39 mouse cellular contexts compared by ENCODE assay signal in genomic region chr14:56093353-56093752, GRCm38 (mm10). TPM values are rescaled to one million over a fixed set of nuclear protein-coding genes. Genes with fewer than 3 reads are reported as not detected.
"Had no signal": no experiment of that assay in that cellular context is flagged by ENCODE, and none has a peak within 500 bp of the region (broad histone marks: within the 10 kb centered on the region; RNA-seq: fewer than 3 reads in every experiment).

No protein-coding gene starts in this region.

- DNase-seq: gastrocnemius, adult 2 months; gastrocnemius, postnatal 10 days; gastrocnemius, postnatal 25 days; heart, adult 2 months; heart, postnatal 14 days; heart, postnatal 36 days; kidney, adult 11 months; kidney, adult 2 months; kidney, adult 9 months; kidney, postnatal 14 days; kidney, postnatal 36 days; left cerebral cortex, postnatal 4 days had no signal

- ATAC-seq: hindbrain, postnatal 0 days; intestine, embryonic 15.5 days; liver, embryonic 12.5 days had no signal

RNA-seq across cellular contexts. Expression of gene Mcpt8, which starts 8.3 kb away (rescaled TPM):
- total RNA-seq: gastrocnemius, adult 2 months; gastrocnemius, postnatal 25 days; gastrocnemius, postnatal 4 days; heart, adult 2 months; heart, postnatal 14 days; heart, postnatal 36 days; hindbrain, postnatal 0 days; layer of hippocampus, adult 18-20 months; layer of hippocampus, adult 8-10 months; layer of hippocampus, postnatal 10 days; layer of hippocampus, postnatal 25 days; left cerebral cortex, adult 2 months; left cerebral cortex, postnatal 14 days; left cerebral cortex, postnatal 4 days; liver, adult 2 months had no signal
- polyA plus RNA-seq: frontal cortex, adult 2 months; heart, embryonic 11.5 days; heart, embryonic 13.5 days; hindbrain, embryonic 11.5 days; hindbrain, embryonic 13.5 days; hindbrain, embryonic 15.5 days; hindbrain, postnatal 0 days; kidney, adult 2 months; large intestine, adult 2 months; limb, embryonic 11.5 days; liver, adult 2 months had no signal

RNA-seq across cellular contexts. Expression of gene Ctsg, which starts 9.0 kb away (rescaled TPM):
- total RNA-seq: gastrocnemius, adult 2 months; gastrocnemius, postnatal 25 days; heart, adult 2 months; heart, postnatal 14 days; heart, postnatal 36 days; hindbrain, postnatal 0 days; layer of hippocampus, adult 18-20 months; layer of hippocampus, adult 8-10 months; layer of hippocampus, postnatal 10 days; layer of hippocampus, postnatal 25 days; left cerebral cortex, adult 2 months; left cerebral cortex, postnatal 14 days; liver, adult 2 months had no signal
- polyA plus RNA-seq: heart, adult 2 months; hindbrain, embryonic 11.5 days; hindbrain, embryonic 13.5 days; hindbrain, embryonic 15.5 days; hindbrain, postnatal 0 days; intestine, embryonic 15.5 days; kidney, adult 2 months; kidney, postnatal 0 days; large intestine, adult 2 months; limb, embryonic 11.5 days; limb, embryonic 13.5 days; liver, adult 2 months had no signal

RNA-seq across cellular contexts. Expression of gene Gzme, which starts 27.1 kb away (rescaled TPM):
- total RNA-seq: gastrocnemius, adult 2 months; gastrocnemius, postnatal 10 days; gastrocnemius, postnatal 25 days; gastrocnemius, postnatal 4 days; heart, adult 2 months; heart, postnatal 14 days; heart, postnatal 36 days; hematopoietic stem cell, adult 5-6 weeks; hindbrain, postnatal 0 days; layer of hippocampus, adult 18-20 months; layer of hippocampus, adult 8-10 months; layer of hippocampus, postnatal 10 days; layer of hippocampus, postnatal 25 days; left cerebral cortex, adult 2 months; left cerebral cortex, postnatal 14 days; left cerebral cortex, postnatal 4 days; liver, adult 2 months had no signal
- polyA plus RNA-seq: heart, adult 2 months; heart, embryonic 11.5 days; heart, embryonic 13.5 days; heart, embryonic 15.5 days; heart, postnatal 0 days; hindbrain, embryonic 11.5 days; hindbrain, embryonic 13.5 days; hindbrain, embryonic 15.5 days; hindbrain, postnatal 0 days; intestine, embryonic 15.5 days; kidney, adult 2 months; kidney, embryonic 15.5 days; kidney, postnatal 0 days; large intestine, adult 2 months; limb, embryonic 11.5 days; limb, embryonic 13.5 days; limb, embryonic 15.5 days; liver, adult 2 months; liver, embryonic 12.5 days; liver, embryonic 14.5 days had no signal

RNA-seq across cellular contexts. Expression of gene Mcpt4, which starts 31.2 kb away (rescaled TPM):
- total RNA-seq: hematopoietic stem cell, adult 5-6 weeks; hindbrain, postnatal 0 days; layer of hippocampus, postnatal 10 days; left cerebral cortex, adult 2 months; left cerebral cortex, postnatal 14 days; liver, adult 2 months had no signal
- polyA plus RNA-seq: heart, embryonic 11.5 days; hindbrain, embryonic 11.5 days; hindbrain, embryonic 13.5 days; hindbrain, embryonic 15.5 days; kidney, embryonic 15.5 days; limb, embryonic 11.5 days; liver, adult 2 months; liver, embryonic 12.5 days had no signal

RNA-seq across cellular contexts. Expression of gene Gzmd, which starts 39.1 kb away (rescaled TPM):
- total RNA-seq: gastrocnemius, adult 2 months; gastrocnemius, postnatal 10 days; gastrocnemius, postnatal 25 days; gastrocnemius, postnatal 4 days; heart, adult 2 months; heart, postnatal 14 days; heart, postnatal 36 days; hematopoietic stem cell, adult 5-6 weeks; hindbrain, postnatal 0 days; layer of hippocampus, adult 18-20 months; layer of hippocampus, adult 8-10 months; layer of hippocampus, postnatal 10 days; layer of hippocampus, postnatal 25 days; left cerebral cortex, adult 2 months; left cerebral cortex, postnatal 14 days; left cerebral cortex, postnatal 4 days; liver, adult 2 months had no signal
- polyA plus RNA-seq: heart, adult 2 months; heart, embryonic 11.5 days; heart, embryonic 13.5 days; heart, embryonic 15.5 days; heart, postnatal 0 days; hindbrain, embryonic 11.5 days; hindbrain, embryonic 13.5 days; hindbrain, embryonic 15.5 days; hindbrain, postnatal 0 days; intestine, embryonic 15.5 days; kidney, adult 2 months; kidney, embryonic 15.5 days; kidney, postnatal 0 days; large intestine, adult 2 months; limb, embryonic 11.5 days; limb, embryonic 13.5 days; limb, embryonic 15.5 days; liver, adult 2 months; liver, embryonic 12.5 days; liver, embryonic 14.5 days had no signal
